25 mouse cellular contexts compared by ENCODE assay signal in genomic region chr4:131238591-131238990, GRCm38 (mm10).
DNase-seq lines count a peak whose midpoint lies in the region; ATAC-seq lines count a peak whose summit lies in the region.
"Had no signal": no experiment of that assay in that cellular context is flagged by ENCODE, and none has a peak within 500 bp of the region (broad histone marks: within the 10 kb centered on the region; RNA-seq: fewer than 3 reads in every experiment).

No protein-coding gene starts in this region.

- no peak overlapping the region for H3K4me2 ChIP-seq in midbrain, embryonic 15.5 days
- H3K4me2 ChIP-seq in forebrain, embryonic 12.5 days: peak overlapping the region; percentile 8; the same call in 1 of the 2 replicates
- no peak overlapping the region for H3K4me2 ChIP-seq in forebrain, embryonic 15.5 days (replicated peaks)
- H3K4me2 ChIP-seq: embryonic facial prominence, embryonic 12.5 days; embryonic facial prominence, embryonic 15.5 days; heart, embryonic 11.5 days; hindbrain, embryonic 13.5 days; intestine, embryonic 15.5 days had no signal

- peaks cover 33% of the 10 kb centered on the region for H3K4me1 ChIP-seq in midbrain, embryonic 10.5 days
- H3K4me1 ChIP-seq in midbrain, embryonic 15.5 days: peaks cover 15% of the 10 kb centered on the region
- H3K4me1 ChIP-seq in forebrain, embryonic 12.5 days: peaks cover 49% of the 10 kb centered on the region
- H3K4me1 ChIP-seq in forebrain, embryonic 15.5 days: peaks cover 34% of the 10 kb centered on the region
- H3K4me1 ChIP-seq in hindbrain, embryonic 10.5 days (replicated peaks): peaks cover 34% of the 10 kb centered on the region
- H3K4me1 ChIP-seq: intestine, embryonic 15.5 days had no signal

- H3K27me3 ChIP-seq in midbrain, embryonic 10.5 days (ENCODE audit: low read depth, poor library complexity, severe bottlenecking): no peaks in the 10 kb centered on the region
- H3K27me3 ChIP-seq in midbrain, embryonic 15.5 days (replicated peaks): no peaks in the 10 kb centered on the region
- H3K27me3 ChIP-seq in forebrain, embryonic 12.5 days: no peaks in the 10 kb centered on the region
- H3K27me3 ChIP-seq in forebrain, embryonic 15.5 days: no peaks in the 10 kb centered on the region
- H3K27me3 ChIP-seq in hindbrain, embryonic 10.5 days (ENCODE audit: insufficient read depth, poor library complexity, severe bottlenecking): no peaks in the 10 kb centered on the region
- H3K27me3 ChIP-seq: embryonic facial prominence, embryonic 12.5 days; embryonic facial prominence, embryonic 15.5 days; intestine, embryonic 15.5 days had no signal

- H3K9ac ChIP-seq in midbrain, embryonic 15.5 days: no peak overlapping the region
- H3K9ac ChIP-seq in forebrain, embryonic 12.5 days: 0 out of 2 replicates have a peak overlapping the region, but pooled peaks have one; percentile 17
- H3K9ac ChIP-seq in forebrain, embryonic 15.5 days (replicated peaks): no peak overlapping the region
- H3K9ac ChIP-seq: embryonic facial prominence, embryonic 12.5 days; embryonic facial prominence, embryonic 15.5 days; hindbrain, embryonic 13.5 days; intestine, embryonic 15.5 days had no signal

- H3K27ac ChIP-seq in midbrain, embryonic 10.5 days (replicated peaks): peak overlapping the region; percentile 55; the same call in 1 of the 2 replicates
- no peak overlapping the region for H3K27ac ChIP-seq in midbrain, embryonic 15.5 days
- peak overlapping the region; percentile 95 for H3K27ac ChIP-seq in forebrain, embryonic 12.5 days
- H3K27ac ChIP-seq in forebrain, embryonic 15.5 days (replicated peaks): peak overlapping the region; percentile 69
- H3K27ac ChIP-seq in hindbrain, embryonic 10.5 days: no peak overlapping the region
- H3K27ac ChIP-seq: embryonic facial prominence, embryonic 12.5 days; embryonic facial prominence, embryonic 15.5 days; gastrocnemius, adult 2 months; hindbrain, embryonic 13.5 days; intestine, embryonic 15.5 days had no signal

- WGBS in midbrain, embryonic 10.5 days: 77% methylated on average over 3 of the region's 3 CpGs
- WGBS in midbrain, embryonic 15.5 days: 68% methylated on average over 3 of the region's 3 CpGs
- WGBS in forebrain, embryonic 12.5 days: 12% methylated on average over 3 of the region's 3 CpGs
- WGBS in forebrain, embryonic 15.5 days: 15% methylated on average over 3 of the region's 3 CpGs
- WGBS in hindbrain, embryonic 10.5 days: 84% methylated on average over 3 of the region's 3 CpGs

- no peaks in the 10 kb centered on the region for H3K36me3 ChIP-seq in midbrain, embryonic 10.5 days
- H3K36me3 ChIP-seq in midbrain, embryonic 15.5 days (replicated peaks): no peaks in the 10 kb centered on the region
- H3K36me3 ChIP-seq in forebrain, embryonic 12.5 days (replicated peaks): no peaks in the 10 kb centered on the region
- H3K36me3 ChIP-seq in forebrain, embryonic 15.5 days: no peaks in the 10 kb centered on the region
- no peaks in the 10 kb centered on the region for H3K36me3 ChIP-seq in hindbrain, embryonic 10.5 days
- H3K36me3 ChIP-seq: embryonic facial prominence, embryonic 12.5 days; embryonic facial prominence, embryonic 15.5 days; G1E; hindbrain, embryonic 13.5 days; intestine, embryonic 15.5 days had no signal

- no peak overlapping the region for H3K4me3 ChIP-seq in midbrain, embryonic 10.5 days
- H3K4me3 ChIP-seq in midbrain, embryonic 15.5 days: no peak overlapping the region
- H3K4me3 ChIP-seq in forebrain, embryonic 12.5 days (replicated peaks): no peak overlapping the region
- H3K4me3 ChIP-seq in forebrain, embryonic 15.5 days: no peak overlapping the region
- H3K4me3 ChIP-seq in hindbrain, embryonic 10.5 days: no peak overlapping the region
- H3K4me3 ChIP-seq: embryonic facial prominence, embryonic 12.5 days; embryonic facial prominence, embryonic 15.5 days; gastrocnemius, adult 2 months; hindbrain, embryonic 13.5 days; intestine, embryonic 15.5 days had no signal

- no peak for DNase-seq in midbrain, embryonic 10.5 days (ENCODE audit: low spot score)
- DNase-seq in retina, postnatal 1 day: peak; percentile 57
- DNase-seq in hindbrain, embryonic 10.5 days (ENCODE audit: low spot score): no peak
- DNase-seq in left cerebral cortex, postnatal 10 days (ENCODE audit: extremely low spot score in 1 of 2, low spot score in 2 of 2): no peak
- no peak for DNase-seq in adrenal gland, adult 18-20 months (ENCODE audit: low spot score in 2 of 2)
- DNase-seq: adrenal gland, adult 2 months; adrenal gland, postnatal 14 days; B cell, adult 2 months; cerebellum, adult 18-20 months; cerebellum, adult 9-10 months; cerebellum, postnatal 14 days; gastrocnemius, adult 2 months; gastrocnemius, postnatal 14 days; kidney, adult 18-20 months had no signal

- no peak for ATAC-seq in midbrain, embryonic 15.5 days (replicated peaks)
- ATAC-seq in forebrain, embryonic 12.5 days (ENCODE audit: low FRiP score): peak; percentile 9; the same call in 1 of the 2 replicates
- ATAC-seq in forebrain, embryonic 15.5 days (replicated peaks): no peak
- ATAC-seq: hindbrain, embryonic 16.5 days; intestine, embryonic 15.5 days; Patski had no signal

- intact Hi-C loops in left cerebral cortex, postnatal 10 days (cut with DNase I): no loop called here

- H3K9me3 ChIP-seq in midbrain, embryonic 10.5 days (replicated peaks): no peaks in the 10 kb centered on the region
- H3K9me3 ChIP-seq in midbrain, embryonic 15.5 days: no peaks in the 10 kb centered on the region
- H3K9me3 ChIP-seq in forebrain, embryonic 12.5 days: no peaks in the 10 kb centered on the region
- no peaks in the 10 kb centered on the region for H3K9me3 ChIP-seq in forebrain, embryonic 15.5 days
- H3K9me3 ChIP-seq in hindbrain, embryonic 10.5 days: no peaks in the 10 kb centered on the region
- H3K9me3 ChIP-seq: embryonic facial prominence, embryonic 12.5 days; embryonic facial prominence, embryonic 15.5 days; G1E; hindbrain, embryonic 13.5 days; intestine, embryonic 15.5 days had no signal

Comparison
In these comparisons a context has a peak if more than half of its experiments do, and no peak if none do; other contexts are left out.
1. H3K27ac ChIP-seq: peak in midbrain, embryonic 10.5 days (single experiment), forebrain, embryonic 12.5 days (single experiment) and forebrain, embryonic 15.5 days (single experiment); none in midbrain, embryonic 15.5 days (single experiment) and hindbrain, embryonic 10.5 days (single experiment).